In genomic region chr6:120807738-120808081, GRCm38 (mm10) we compare ENCODE assay signal across 28 mouse cellular contexts. TPM values are rescaled to one million over a fixed set of nuclear protein-coding genes. Genes with fewer than 3 reads are reported as not detected.
DNase-seq lines count a peak whose midpoint lies in the region; ATAC-seq and TF ChIP-seq lines count a peak whose summit lies in the region.
"Had no signal": no experiment of that assay in that cellular context is flagged by ENCODE, and none has a peak within 500 bp of the region (broad histone marks: within the 10 kb centered on the region; RNA-seq: fewer than 3 reads in every experiment).

No protein-coding gene starts in this region.

- no peak for TF ChIP-seq CTCF in intestine, postnatal 0 days (IDR thresholded peaks at IDR 0.05; ENCODE audit: low read depth)
- no peak for TF ChIP-seq CTCF in layer of hippocampus, adult 2 months (conservative IDR thresholded peaks at IDR 0.05)
- no peak for TF ChIP-seq CTCF in forebrain, postnatal 0 days (IDR thresholded peaks at IDR 0.05; ENCODE audit: low read depth)

- no peak for ATAC-seq in intestine, postnatal 0 days
- ATAC-seq in liver, embryonic 15.5 days (ENCODE audit: insufficient read depth): peak; percentile 67
- ATAC-seq in stomach, embryonic 15.5 days (ENCODE audit: insufficient read depth, low FRiP score, low read depth): peak; percentile 87
- ATAC-seq in midbrain, embryonic 11.5 days (ENCODE audit: low FRiP score): no peak
- no peak for ATAC-seq in forebrain, postnatal 0 days
- ATAC-seq: forebrain, embryonic 15.5 days; hindbrain, embryonic 16.5 days; midbrain, embryonic 15.5 days had no signal

- WGBS in intestine, postnatal 0 days: 56% methylated on average over 4 of the region's 4 CpGs
- 82% methylated on average over 4 of the region's 4 CpGs for WGBS in liver, embryonic 15.5 days (ENCODE audit: insufficient replicate concordance)
- WGBS in stomach, embryonic 15.5 days: 65% methylated on average over 4 of the region's 4 CpGs
- 92% methylated on average over 4 of the region's 4 CpGs for WGBS in midbrain, embryonic 11.5 days
- WGBS in forebrain, postnatal 0 days: 94% methylated on average over 4 of the region's 4 CpGs

- peak overlapping the region; percentile 33; the same call in 1 of the 2 replicates for H3K27ac ChIP-seq in brown adipose tissue, adult 24 weeks (replicated peaks; ENCODE audit: low read depth, low read length)
- peak overlapping the region; percentile 68 for H3K27ac ChIP-seq in intestine, postnatal 0 days (ENCODE audit: low read depth, low read length)
- peak overlapping the region; percentile 72 for H3K27ac ChIP-seq in liver, embryonic 15.5 days (replicated peaks)
- peak overlapping the region; percentile 54 for H3K27ac ChIP-seq in stomach, embryonic 15.5 days
- H3K27ac ChIP-seq in midbrain, embryonic 11.5 days (ENCODE audit: low read depth, low read length): no peak overlapping the region
- H3K27ac ChIP-seq in layer of hippocampus, adult 2 months: no peak overlapping the region
- H3K27ac ChIP-seq in forebrain, postnatal 0 days (ENCODE audit: low read depth, low read length): no peak overlapping the region
- H3K27ac ChIP-seq: embryonic facial prominence, embryonic 12.5 days; forebrain, embryonic 15.5 days; left cerebral cortex, adult 2 months; limb, embryonic 13.5 days; midbrain, embryonic 15.5 days; neural tube, embryonic 15.5 days had no signal

- peaks cover 78% of the 10 kb centered on the region for H3K36me3 ChIP-seq in intestine, postnatal 0 days (ENCODE audit: control insufficient read depth, insufficient read depth)
- peaks cover 93% of the 10 kb centered on the region for H3K36me3 ChIP-seq in liver, embryonic 15.5 days (replicated peaks)
- H3K36me3 ChIP-seq in stomach, embryonic 15.5 days: peaks cover 38% of the 10 kb centered on the region
- peaks cover 32% of the 10 kb centered on the region for H3K36me3 ChIP-seq in midbrain, embryonic 11.5 days (ENCODE audit: control insufficient read depth, insufficient read depth, low read length)
- peaks cover 70% of the 10 kb centered on the region for H3K36me3 ChIP-seq in forebrain, postnatal 0 days (ENCODE audit: insufficient read depth)

- H3K4me1 ChIP-seq in brown adipose tissue, adult 24 weeks (ENCODE audit: control insufficient read depth, insufficient read depth, insufficient read length, low read length): no peaks in the 10 kb centered on the region
- no peaks in the 10 kb centered on the region for H3K4me1 ChIP-seq in intestine, postnatal 0 days (replicated peaks; ENCODE audit: control insufficient read depth, insufficient read depth, low read length)
- peaks cover 3% of the 10 kb centered on the region for H3K4me1 ChIP-seq in liver, embryonic 15.5 days (replicated peaks)
- no peaks in the 10 kb centered on the region for H3K4me1 ChIP-seq in stomach, embryonic 15.5 days
- no peaks in the 10 kb centered on the region for H3K4me1 ChIP-seq in midbrain, embryonic 11.5 days (ENCODE audit: control insufficient read depth, insufficient read depth, low read length)
- H3K4me1 ChIP-seq in forebrain, postnatal 0 days (ENCODE audit: insufficient read depth): no peaks in the 10 kb centered on the region
- H3K4me1 ChIP-seq: embryonic facial prominence, embryonic 12.5 days; forebrain, embryonic 15.5 days; limb, embryonic 13.5 days; midbrain, embryonic 15.5 days; neural tube, embryonic 15.5 days had no signal

- no peak overlapping the region for H3K4me2 ChIP-seq in intestine, postnatal 0 days (replicated peaks; ENCODE audit: low read depth)
- no peak overlapping the region for H3K4me2 ChIP-seq in liver, embryonic 15.5 days
- no peak overlapping the region for H3K4me2 ChIP-seq in stomach, embryonic 15.5 days
- H3K4me2 ChIP-seq in midbrain, embryonic 11.5 days: no peak overlapping the region
- H3K4me2 ChIP-seq in forebrain, postnatal 0 days (ENCODE audit: low read depth): no peak overlapping the region
- H3K4me2 ChIP-seq: embryonic facial prominence, embryonic 12.5 days; forebrain, embryonic 15.5 days; limb, embryonic 13.5 days; lung, embryonic 14.5 days; midbrain, embryonic 15.5 days; neural tube, embryonic 15.5 days had no signal

- no peak overlapping the region for H3K4me3 ChIP-seq in brown adipose tissue, adult 24 weeks (ENCODE audit: insufficient read depth, low read depth, low read length)
- no peak overlapping the region for H3K4me3 ChIP-seq in intestine, postnatal 0 days (ENCODE audit: low read depth, low read length)
- no peak overlapping the region for H3K4me3 ChIP-seq in liver, embryonic 15.5 days (replicated peaks)
- H3K4me3 ChIP-seq in stomach, embryonic 15.5 days (replicated peaks): no peak overlapping the region
- no peak overlapping the region for H3K4me3 ChIP-seq in midbrain, embryonic 11.5 days (ENCODE audit: low read depth, low read length)
- no peak overlapping the region for H3K4me3 ChIP-seq in layer of hippocampus, adult 2 months
- no peak overlapping the region for H3K4me3 ChIP-seq in forebrain, postnatal 0 days (ENCODE audit: low read depth, low read length)
- H3K4me3 ChIP-seq: embryonic facial prominence, embryonic 12.5 days; forebrain, embryonic 15.5 days; left cerebral cortex, adult 2 months; limb, embryonic 13.5 days; midbrain, embryonic 15.5 days; neural tube, embryonic 15.5 days had no signal

- H3K9ac ChIP-seq in intestine, postnatal 0 days (ENCODE audit: low read depth, low read length): no peak overlapping the region
- no peak overlapping the region for H3K9ac ChIP-seq in liver, embryonic 15.5 days
- no peak overlapping the region for H3K9ac ChIP-seq in stomach, embryonic 15.5 days
- H3K9ac ChIP-seq in midbrain, embryonic 11.5 days (ENCODE audit: low read length): no peak overlapping the region
- no peak overlapping the region for H3K9ac ChIP-seq in forebrain, postnatal 0 days
- H3K9ac ChIP-seq: embryonic facial prominence, embryonic 12.5 days; forebrain, embryonic 15.5 days; limb, embryonic 13.5 days; lung, embryonic 14.5 days; midbrain, embryonic 15.5 days; neural tube, embryonic 15.5 days had no signal

- no peak for DNase-seq in midbrain, embryonic 11.5 days (ENCODE audit: low spot score, missing footprints)
- DNase-seq in layer of hippocampus, adult 2 months (ENCODE audit: low spot score in 2 of 2): no peak
- DNase-seq in urinary bladder, postnatal 4 days (ENCODE audit: low spot score in 2 of 2): no peak
- no peak for DNase-seq in forebrain, postnatal 0 days
- DNase-seq: adrenal gland, adult 8-10 months; cerebellum, adult 8-10 months; embryo, embryonic 11 days; kidney, adult 11 months; kidney, postnatal 25 days; lung, embryonic 14.5 days; lung, postnatal 14 days; retina, postnatal 1 day; right cerebral cortex, postnatal 25 days; spleen, adult 18-20 months; thymus, postnatal 36 days had no signal

- H3K27me3 ChIP-seq in intestine, postnatal 0 days (replicated peaks; ENCODE audit: control insufficient read depth, insufficient read depth, low read length): no peaks in the 10 kb centered on the region
- no peaks in the 10 kb centered on the region for H3K27me3 ChIP-seq in liver, embryonic 15.5 days
- H3K27me3 ChIP-seq in stomach, embryonic 15.5 days (replicated peaks): no peaks in the 10 kb centered on the region
- H3K27me3 ChIP-seq in midbrain, embryonic 11.5 days (ENCODE audit: control insufficient read depth, insufficient read depth, low read length): no peaks in the 10 kb centered on the region
- H3K27me3 ChIP-seq in forebrain, postnatal 0 days (ENCODE audit: insufficient read depth, low read length): no peaks in the 10 kb centered on the region
- H3K27me3 ChIP-seq: embryonic facial prominence, embryonic 12.5 days; forebrain, embryonic 15.5 days; limb, embryonic 13.5 days; midbrain, embryonic 15.5 days; neural tube, embryonic 15.5 days had no signal

- H3K9me3 ChIP-seq in intestine, postnatal 0 days (ENCODE audit: control insufficient read depth): no peaks in the 10 kb centered on the region
- H3K9me3 ChIP-seq in liver, embryonic 15.5 days (replicated peaks): no peaks in the 10 kb centered on the region
- H3K9me3 ChIP-seq in stomach, embryonic 15.5 days: no peaks in the 10 kb centered on the region
- no peaks in the 10 kb centered on the region for H3K9me3 ChIP-seq in midbrain, embryonic 11.5 days (ENCODE audit: control insufficient read depth, low read length)
- no peaks in the 10 kb centered on the region for H3K9me3 ChIP-seq in forebrain, postnatal 0 days (ENCODE audit: low read length)
- H3K9me3 ChIP-seq: embryonic facial prominence, embryonic 12.5 days; forebrain, embryonic 15.5 days; G1E; limb, embryonic 13.5 days; midbrain, embryonic 15.5 days; neural tube, embryonic 15.5 days had no signal

RNA-seq across cellular contexts. Expression of gene Atp6v1e1, which starts 14.9 kb away (rescaled TPM):
- 200 and 349 TPM in 2 replicates for polyA plus RNA-seq in brown adipose tissue, adult 24 weeks (2012; ENCODE audit: insufficient read depth, insufficient read length, missing spikeins)
- 297 and 300 TPM in 2 replicates for polyA plus RNA-seq in intestine, postnatal 0 days (2015; fragmentation: Nextera tagmentation; extraction: Ambion mirVana)
- 155 and 157 TPM in 2 replicates for polyA plus RNA-seq in liver, embryonic 15.5 days (2015; fragmentation: Nextera tagmentation; extraction: Ambion mirVana)
- 133 and 134 TPM in 2 replicates for polyA plus RNA-seq in stomach, embryonic 15.5 days (2015; fragmentation: Nextera tagmentation; extraction: Ambion mirVana)
- polyA plus RNA-seq in midbrain, embryonic 11.5 days (2014; fragmentation: Nextera tagmentation; extraction: Ambion mirVana): 162 and 163 TPM in 2 replicates
- 100 to 1,000 TPM; 467 to 509 TPM for total RNA-seq in layer of hippocampus, adult 2 months (2021)
- total RNA-seq in forebrain, postnatal 0 days (2014; rRNA removed): 292 and 341 TPM in 2 replicates
- polyA plus RNA-seq in forebrain, postnatal 0 days (2015; fragmentation: Nextera tagmentation; extraction: Ambion mirVana): 312 and 333 TPM in 2 replicates

RNA-seq across cellular contexts. Expression of gene Bcl2l13, which starts 28.3 kb away (rescaled TPM):
- 56.4 and 68.8 TPM in 2 replicates for polyA plus RNA-seq in brown adipose tissue, adult 24 weeks (2012; ENCODE audit: insufficient read depth, insufficient read length, missing spikeins)
- 9.4 and 9.9 TPM in 2 replicates for polyA plus RNA-seq in intestine, postnatal 0 days (2015; fragmentation: Nextera tagmentation; extraction: Ambion mirVana)
- 34.3 and 34.4 TPM in 2 replicates for polyA plus RNA-seq in liver, embryonic 15.5 days (2015; fragmentation: Nextera tagmentation; extraction: Ambion mirVana)
- polyA plus RNA-seq in stomach, embryonic 15.5 days (2015; fragmentation: Nextera tagmentation; extraction: Ambion mirVana): 26.8 and 28.8 TPM in 2 replicates
- 40.9 and 45.6 TPM in 2 replicates for polyA plus RNA-seq in midbrain, embryonic 11.5 days (2014; fragmentation: Nextera tagmentation; extraction: Ambion mirVana)
- 10 to 100 TPM; 36.8 to 47.3 TPM for total RNA-seq in layer of hippocampus, adult 2 months (2021)
- total RNA-seq in forebrain, postnatal 0 days (2014; rRNA removed): 59.1 and 77.5 TPM in 2 replicates
- polyA plus RNA-seq in forebrain, postnatal 0 days (2015; fragmentation: Nextera tagmentation; extraction: Ambion mirVana): 20.6 and 21.4 TPM in 2 replicates

RNA-seq across cellular contexts. Expression of gene Slc25a18, which starts 34.3 kb away (rescaled TPM):
- not detected in 2 replicates for polyA plus RNA-seq in brown adipose tissue, adult 24 weeks (2012; ENCODE audit: insufficient read depth, insufficient read length, missing spikeins)
- polyA plus RNA-seq in intestine, postnatal 0 days (2015; fragmentation: Nextera tagmentation; extraction: Ambion mirVana): not detected in 2 replicates
- 0.07 and 0.09 TPM in 2 replicates for polyA plus RNA-seq in liver, embryonic 15.5 days (2015; fragmentation: Nextera tagmentation; extraction: Ambion mirVana)
- polyA plus RNA-seq in stomach, embryonic 15.5 days (2015; fragmentation: Nextera tagmentation; extraction: Ambion mirVana): 0.09 TPM in 2 replicates
- 0.90 and 1.4 TPM in 2 replicates for polyA plus RNA-seq in midbrain, embryonic 11.5 days (2014; fragmentation: Nextera tagmentation; extraction: Ambion mirVana)
- 10 to 100 TPM; 57.4 to 61.9 TPM for total RNA-seq in layer of hippocampus, adult 2 months (2021)
- 24.2 and 25.1 TPM in 2 replicates for total RNA-seq in forebrain, postnatal 0 days (2014; rRNA removed)
- 14.4 and 21.1 TPM in 2 replicates for polyA plus RNA-seq in forebrain, postnatal 0 days (2015; fragmentation: Nextera tagmentation; extraction: Ambion mirVana)
- polyA plus RNA-seq: G1E; kidney, embryonic 14.5 days had no signal

Comparison
In these comparisons a context has a peak if more than half of its experiments do, and no peak if none do; other contexts are left out.
1. H3K27ac ChIP-seq: peak in brown adipose tissue, adult 24 weeks (single experiment), intestine, postnatal 0 days (single experiment), liver, embryonic 15.5 days (single experiment) and stomach, embryonic 15.5 days (single experiment); none in midbrain, embryonic 11.5 days (single experiment), layer of hippocampus, adult 2 months (single experiment) and forebrain, postnatal 0 days (single experiment).
2. ATAC-seq: peak in liver, embryonic 15.5 days (single experiment) and stomach, embryonic 15.5 days (single experiment); none in intestine, postnatal 0 days (single experiment), midbrain, embryonic 11.5 days (single experiment) and forebrain, postnatal 0 days (single experiment).